Mouse (Mus musculus): ENCODE measurements around the gene Psme1.

Psme1 gene

DNA sequence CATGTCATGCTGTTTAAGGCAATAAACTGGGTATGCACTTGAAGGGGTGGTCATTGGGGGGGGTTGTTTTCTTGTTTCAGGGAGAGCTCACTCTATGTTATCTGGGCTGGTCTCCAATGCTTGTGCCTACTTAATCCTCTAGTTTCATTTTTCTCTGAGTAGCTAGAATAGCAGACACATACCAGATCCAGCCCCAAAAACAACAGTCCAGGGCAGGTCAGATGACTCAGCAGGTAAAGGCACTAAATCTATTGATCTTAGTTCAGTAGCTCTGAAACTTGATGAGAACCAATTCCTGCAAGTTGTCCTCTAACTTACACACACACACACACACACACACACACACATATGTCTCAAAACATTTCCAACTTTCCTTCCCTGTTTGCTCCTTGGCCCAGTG is 6.2 kb upstream of the Psme1 start:
- no peak for DNase-seq

DNA sequence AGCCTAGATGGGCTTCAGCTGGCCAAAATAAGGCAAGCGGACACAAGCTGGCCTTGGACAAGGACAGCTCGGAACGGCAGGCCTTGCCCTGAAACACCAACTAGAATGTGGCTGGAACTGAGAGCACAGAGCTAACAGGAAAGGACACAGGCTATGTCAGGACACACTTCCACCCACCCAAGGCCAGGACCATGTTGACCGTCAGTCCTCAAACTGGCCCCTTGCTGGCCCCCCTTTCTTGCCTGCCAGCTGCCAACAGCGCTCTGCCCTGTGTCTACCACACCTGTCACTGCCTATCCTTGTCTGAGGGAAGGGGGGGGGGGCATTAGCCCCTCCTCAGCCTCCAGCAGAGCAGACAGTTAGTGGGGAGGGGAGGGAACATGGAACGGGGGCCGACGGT is 2.6 kb upstream of the Psme1 start, which contains the start of gene Fitm1:
Fitm1 (plus strand) TSS at position 316 of the 400 bp plus-strand sequence.
- no peak for DNase-seq

DNA sequence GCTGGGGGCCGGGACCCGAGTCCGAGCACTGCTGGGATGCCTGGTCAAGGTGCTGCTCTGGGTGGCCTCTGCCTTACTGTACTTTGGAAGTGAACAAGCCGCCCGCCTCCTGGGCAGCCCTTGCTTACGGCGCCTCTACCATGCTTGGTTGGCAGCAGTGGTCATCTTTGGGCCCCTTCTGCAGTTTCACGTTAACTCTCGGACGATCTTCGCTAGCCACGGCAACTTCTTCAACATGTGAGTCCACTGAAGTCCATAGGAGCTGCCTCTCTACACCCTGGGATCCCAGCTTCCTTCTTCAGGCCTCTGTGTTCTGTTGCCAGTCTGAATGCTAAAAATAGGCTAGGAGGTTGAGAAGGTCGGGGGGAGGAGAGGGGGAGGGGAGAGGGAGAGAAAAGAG is 2.2 kb upstream of the Psme1 start:
- no peak for DNase-seq

DNA sequence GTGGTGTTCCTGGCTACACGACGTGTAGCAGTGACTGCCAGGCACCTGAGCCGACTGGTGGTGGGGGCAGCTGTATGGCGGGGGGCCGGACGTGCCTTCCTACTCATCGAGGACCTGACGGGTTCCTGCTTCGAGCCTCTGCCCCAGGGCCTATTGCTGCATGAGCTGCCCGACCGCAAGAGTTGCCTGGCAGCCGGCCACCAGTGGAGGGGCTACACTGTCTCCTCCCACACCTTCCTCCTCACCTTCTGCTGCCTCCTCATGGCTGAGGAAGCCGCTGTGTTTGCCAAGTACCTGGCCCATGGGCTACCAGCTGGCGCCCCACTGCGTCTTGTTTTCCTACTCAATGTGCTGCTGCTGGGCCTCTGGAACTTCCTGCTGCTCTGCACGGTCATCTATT is 1.5 kb upstream of the Psme1 start:
- no peak for DNase-seq

DNA sequence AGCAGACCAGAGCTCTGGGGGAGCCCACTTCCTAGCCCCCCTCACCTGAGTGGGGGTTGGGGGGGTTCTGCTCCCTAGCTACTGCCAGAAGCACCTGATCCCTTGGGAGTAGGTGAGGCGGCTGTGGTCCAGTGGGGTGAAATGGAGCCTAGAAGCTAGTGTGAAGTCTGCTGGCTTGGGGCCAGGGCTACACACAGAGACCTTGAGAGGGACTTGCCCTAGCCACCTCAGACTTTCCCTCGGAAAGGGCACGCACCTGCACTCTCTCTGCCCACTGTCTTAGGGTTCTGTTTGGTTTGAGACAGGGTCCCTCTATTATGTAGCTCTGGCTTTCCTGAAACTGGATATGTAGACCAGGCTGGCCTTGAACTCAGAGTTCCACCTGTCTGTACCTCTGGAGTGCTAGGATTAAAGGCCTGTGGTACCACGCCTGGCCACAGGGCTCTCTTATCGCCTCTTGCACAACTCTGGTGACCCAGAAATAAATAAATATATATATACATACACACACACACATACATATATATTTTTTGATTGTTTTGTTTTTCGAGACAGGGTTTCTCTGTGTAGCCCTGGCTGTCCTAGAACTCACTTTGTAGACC is 846 bp downstream of the Psme1 start:
- DNase-seq: no peak

DNA sequence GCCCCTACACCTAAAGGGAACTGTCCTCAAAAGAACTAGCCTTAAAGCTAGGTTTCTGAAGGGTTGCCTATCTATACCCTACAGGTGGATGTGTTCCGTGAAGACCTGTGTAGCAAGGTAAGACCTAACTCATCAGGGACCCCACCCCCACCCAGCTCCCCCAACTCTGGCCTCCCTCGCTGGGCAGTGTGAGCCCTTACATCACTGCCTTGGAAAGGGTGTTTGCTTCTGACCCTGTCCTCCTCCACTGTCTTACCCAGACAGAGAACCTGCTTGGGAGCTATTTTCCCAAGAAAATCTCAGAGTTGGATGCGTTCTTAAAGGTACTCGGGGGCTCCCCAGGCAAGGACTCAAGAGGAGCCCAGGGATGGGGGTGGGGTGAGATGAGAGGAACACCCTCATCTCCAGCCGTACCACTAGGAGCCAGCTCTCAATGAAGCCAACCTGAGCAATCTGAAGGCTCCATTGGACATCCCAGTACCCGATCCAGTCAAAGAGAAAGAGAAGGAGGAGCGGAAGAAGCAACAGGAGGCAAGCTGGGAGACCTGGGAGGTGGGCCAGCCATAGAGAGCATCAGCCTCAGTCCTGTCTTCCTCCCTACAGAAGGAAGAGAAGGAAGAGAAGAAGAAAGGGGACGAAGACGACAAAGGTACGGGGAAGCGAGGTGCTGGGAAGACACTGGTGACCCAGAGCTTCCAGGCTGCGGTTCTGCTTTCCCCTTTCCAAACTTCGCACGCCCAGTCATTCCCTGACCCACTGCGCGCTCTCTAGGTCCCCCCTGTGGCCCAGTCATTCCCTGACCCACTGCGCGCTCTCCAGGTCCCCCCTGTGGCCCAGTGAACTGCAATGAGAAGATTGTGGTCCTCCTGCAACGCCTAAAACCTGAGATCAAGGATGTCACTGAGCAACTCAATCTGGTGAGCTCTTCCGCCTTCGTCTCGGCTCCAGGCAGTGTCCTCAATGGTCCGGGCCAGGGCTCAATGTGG is 1.9 kb downstream of the Psme1 start:
- DNase-seq: no peak

DNA sequence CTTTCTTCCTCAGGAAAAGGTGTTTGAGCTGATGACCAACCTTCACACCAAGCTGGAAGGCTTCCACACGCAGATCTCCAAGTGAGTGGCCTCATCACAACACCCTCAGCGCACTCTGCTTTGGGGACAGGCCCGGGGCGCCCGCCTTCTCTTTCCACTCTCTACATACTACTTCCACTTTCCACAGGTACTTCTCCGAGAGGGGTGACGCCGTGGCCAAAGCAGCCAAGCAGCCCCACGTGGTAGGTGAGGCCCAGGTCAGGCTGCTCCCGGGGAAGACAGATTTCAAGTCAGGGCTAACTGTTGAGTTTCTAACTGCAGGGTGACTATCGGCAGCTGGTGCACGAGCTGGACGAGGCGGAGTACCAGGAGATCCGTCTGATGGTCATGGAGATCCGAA is 2.8 kb downstream of the Psme1 start:
- DNase-seq: no peak

DNA sequence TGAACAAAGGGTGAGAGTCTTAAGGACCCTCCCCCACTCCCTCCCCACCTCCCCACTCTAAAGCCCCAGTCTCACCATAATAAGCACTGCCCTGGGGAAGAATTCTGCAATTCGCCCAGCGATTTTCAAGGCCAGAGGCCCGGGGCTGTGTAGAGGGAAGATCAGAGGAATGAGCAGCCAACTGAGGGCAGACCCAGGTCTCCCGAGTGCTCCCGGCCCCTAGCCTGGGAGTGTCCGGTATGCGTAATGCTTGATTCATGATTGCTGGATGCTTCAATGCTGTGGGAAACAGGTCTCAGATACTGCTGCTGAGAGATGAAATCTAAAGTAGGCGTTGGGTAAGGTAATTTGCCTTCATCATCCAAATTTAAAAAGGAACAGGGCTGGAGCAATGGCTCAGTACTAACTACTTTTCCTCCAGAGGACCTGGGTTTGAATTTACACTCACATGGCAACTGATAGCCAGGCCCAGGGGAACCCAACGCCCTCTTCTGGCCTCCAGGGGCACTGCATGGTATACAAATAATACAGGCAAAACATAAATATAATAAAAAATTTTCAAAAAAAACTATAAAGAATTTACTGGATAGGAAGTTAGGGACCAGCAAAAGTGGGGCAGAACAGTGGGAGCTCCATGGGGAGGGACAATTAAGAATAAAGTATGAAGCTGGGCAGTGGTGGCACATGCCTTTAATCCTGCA is 4.2 kb downstream of the Psme1 start:
- DNase-seq: no peak

DNA sequence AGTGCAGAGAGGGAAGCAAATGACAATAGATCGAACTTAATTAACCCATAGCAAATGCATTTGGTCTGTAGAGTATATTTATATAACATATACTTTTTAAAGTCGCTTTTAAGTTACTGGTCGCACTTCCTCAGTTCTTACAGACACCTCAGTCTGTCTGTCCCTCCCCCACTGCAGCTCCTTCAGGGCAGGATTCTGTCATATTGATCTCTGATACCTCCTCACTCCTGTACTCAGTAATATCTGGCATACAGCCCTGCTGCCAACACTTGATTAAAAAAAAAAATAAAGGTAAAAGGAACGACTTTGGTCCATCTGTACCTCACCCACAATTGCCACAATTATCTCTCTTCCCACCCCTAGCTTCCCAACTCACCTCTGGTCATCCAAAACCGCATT is 6.4 kb downstream of the Psme1 start:
- DNase-seq: no peak

DNA sequence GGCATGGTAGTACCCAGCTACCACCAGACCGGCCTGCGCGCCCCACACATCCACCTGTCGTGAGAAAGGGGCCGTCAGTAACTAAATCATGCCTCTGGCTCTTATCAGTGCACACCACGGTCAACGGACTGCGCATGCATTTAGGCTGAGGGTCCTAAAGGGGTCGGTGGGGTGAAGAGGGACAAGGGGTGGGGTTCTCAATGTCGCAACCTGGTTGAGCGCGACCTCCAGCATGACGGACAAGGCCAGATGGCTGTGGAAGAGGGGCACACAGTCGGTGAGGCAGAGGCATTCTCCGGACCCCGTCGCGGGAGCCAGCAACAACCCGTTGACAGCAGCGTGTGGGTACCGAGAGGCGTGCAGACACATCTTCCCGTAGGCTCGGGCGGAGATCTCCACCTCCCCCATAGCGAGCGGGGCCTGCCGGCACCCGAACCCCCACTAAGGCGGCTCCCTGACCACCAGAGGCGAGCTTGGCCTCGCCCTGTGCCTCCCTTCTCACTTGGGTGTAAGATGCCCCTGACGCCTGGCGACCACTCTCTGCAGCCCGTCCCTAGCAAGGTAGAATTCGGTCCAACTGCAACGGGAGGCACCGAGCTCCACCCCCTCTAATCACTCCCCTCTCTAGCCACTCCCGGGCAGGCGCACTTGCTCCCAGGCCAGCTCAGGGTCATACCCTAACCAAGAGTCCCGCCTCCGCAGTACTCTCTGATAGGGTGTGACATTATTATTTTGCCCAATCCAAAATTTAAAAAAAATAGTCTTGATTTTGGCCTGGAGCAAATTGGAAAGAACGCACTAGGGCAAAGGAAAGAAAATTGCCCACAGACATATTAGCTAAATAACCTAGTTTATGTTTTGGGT is 7.0 kb downstream of the Psme1 start, which contains the start of gene Emc9:
Emc9 (minus strand) TSS at position 601 of the 864 bp plus-strand sequence.
- DNase-seq: peak; percentile 85

DNA sequence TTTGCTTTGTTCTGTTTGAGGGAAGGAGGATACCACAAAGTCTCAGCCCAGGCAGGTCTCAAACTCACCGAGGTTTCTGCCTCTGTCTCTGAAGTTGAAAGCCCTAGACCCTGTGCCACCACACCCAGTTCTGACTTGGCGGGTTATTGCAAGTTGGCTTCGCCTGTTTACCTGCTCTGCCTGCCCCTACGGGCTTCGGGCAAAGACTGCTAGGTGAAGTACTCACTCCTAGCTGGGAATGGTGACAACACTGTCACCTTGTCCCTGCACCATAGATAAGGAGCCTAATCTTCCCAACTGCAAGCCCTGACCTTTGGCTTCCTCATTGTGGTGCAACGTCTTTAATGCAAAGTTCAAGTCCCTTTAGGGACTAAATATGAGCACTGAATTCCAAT is 7.6 kb downstream of the Psme1 start:
- no peak for DNase-seq

DNA sequence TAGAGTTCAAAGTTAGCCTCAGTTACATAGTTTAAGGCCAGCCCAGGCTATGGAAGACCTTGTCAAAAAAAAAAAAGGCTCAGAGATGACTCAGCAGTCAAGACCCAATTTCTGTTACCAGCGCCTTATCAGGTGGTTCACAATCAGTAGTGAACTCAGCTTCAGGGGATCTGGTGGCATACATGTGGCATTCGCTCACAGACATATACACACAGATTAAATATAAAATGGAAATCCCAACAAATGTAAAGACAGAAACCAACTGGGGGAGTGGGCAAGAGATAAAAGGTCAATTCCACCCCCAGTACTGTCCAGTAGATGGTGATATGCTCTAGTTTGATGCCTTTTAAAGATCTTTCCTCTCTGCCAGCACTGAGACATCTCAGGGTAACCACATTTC is 8.2 kb downstream of the Psme1 start:
- DNase-seq: no peak

DNA sequence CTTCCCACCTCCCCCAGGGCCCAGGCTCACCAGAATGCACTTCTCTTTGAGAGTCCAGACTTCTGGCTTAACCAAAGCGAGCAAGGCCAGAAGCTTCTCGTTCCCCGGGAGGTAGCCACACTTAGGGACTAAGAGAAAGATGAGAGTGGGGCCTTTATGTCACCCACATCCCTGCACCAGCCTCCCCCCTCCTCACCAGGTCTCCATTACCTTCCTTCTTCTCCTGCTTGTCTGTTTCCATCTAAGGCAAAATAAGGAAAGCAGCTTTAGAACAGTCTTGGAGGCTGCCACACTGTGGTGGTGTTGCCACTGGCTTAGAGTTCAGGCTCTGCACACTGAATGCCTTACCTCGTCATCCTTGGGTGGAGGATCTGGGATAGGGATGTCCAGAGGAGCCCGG is 11.3 kb downstream of the Psme1 start:
- DNase-seq: no peak

DNA sequence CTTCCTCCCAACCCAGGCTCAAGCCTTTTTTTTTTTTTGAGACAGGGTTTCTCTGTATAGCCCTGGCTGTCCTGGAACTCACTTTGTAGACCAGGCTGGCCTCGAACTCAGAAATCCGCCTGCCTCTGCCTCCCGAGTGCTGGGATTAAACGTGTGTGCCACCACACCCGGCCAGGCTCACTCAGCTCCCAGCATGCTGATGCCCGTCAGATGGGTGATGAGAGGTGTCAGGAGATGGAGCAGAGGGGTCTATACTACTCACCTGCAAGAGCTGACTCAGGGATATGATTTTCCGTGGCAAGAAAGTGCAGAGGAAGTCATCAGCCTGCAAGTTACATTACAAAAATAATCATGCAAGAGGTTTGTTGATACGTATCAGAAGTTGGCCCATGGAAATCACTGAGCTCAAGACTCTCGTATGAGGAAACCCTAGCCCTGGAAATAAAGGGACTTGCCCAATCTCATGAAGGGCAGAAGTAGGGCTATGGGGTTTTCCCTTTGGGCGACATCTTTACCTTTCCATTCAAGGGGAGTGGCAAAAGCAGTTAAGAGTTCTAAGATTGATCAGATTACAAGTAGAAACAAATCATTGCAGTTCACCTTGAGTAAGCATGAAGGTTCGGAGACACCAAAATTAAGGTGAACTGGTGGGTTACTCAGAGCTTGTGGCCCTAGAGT is 12.0 kb downstream of the Psme1 start:
- DNase-seq: no peak

DNA sequence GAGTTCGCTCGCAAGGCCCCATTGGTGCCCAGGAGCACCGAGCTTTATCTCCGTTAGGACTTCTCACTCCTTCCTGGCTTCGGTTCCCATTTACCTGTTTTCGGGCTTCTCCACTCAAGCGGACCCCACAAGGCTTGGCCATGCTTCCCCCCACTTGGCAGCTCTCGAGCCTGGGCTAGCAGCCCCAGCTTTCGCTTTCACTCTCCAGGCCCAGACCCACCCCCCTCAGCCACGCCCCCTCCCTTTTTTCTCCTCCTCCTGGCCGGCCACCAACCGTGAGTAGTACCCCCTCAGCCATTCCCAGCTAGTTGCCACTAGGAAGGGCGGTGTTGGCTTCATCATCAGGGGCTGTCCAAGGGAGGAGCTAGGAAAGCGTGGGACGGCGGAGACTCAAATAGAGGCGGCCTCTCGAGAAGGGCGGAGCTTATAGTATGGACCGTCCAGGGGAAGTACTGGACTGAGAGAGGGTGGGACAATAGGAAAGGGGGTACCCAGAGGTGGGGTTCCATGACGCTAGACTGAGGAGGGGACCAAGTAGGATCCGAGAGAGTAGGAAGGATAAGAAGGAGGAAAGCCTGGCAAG is 12.9 kb downstream of the Psme1 start, which contains the start of gene Psme2:
Psme2 (minus strand) TSS at position 366 of the 583 bp plus-strand sequence.
- peak; percentile 90 for DNase-seq

DNA sequence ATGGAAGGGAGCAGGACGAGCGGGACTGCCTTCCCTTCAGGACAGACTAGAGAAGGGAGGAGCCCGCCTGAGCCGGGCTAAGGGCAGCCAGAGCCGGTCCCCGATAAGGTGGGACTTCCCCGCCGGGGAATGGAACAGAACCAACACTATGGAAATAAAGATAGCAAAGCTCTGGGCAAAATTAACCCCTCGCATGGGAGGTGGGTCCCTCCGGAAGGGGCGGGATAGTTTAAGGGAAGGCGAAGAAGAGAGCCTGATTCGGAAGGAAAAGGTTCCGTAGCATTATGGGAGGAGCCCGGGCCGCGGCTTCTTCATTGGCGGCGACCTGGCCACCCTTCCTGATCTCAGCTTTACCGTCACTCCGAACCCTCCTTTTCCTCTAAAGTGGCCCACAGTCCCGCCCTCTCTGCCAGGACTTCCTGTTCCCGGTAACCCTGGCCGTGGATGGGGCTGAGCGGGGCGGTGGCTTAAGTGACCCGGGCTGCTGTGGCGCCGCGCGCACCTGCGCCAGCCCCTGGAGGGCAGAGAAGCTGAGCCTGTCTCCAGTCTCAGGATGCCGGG is 13.5 kb downstream of the Psme1 start, which contains the start of gene Rnf31:
Rnf31 (plus strand) TSS at position 378 of the 561 bp plus-strand sequence.
- peak; percentile 94 for DNase-seq

DNA sequence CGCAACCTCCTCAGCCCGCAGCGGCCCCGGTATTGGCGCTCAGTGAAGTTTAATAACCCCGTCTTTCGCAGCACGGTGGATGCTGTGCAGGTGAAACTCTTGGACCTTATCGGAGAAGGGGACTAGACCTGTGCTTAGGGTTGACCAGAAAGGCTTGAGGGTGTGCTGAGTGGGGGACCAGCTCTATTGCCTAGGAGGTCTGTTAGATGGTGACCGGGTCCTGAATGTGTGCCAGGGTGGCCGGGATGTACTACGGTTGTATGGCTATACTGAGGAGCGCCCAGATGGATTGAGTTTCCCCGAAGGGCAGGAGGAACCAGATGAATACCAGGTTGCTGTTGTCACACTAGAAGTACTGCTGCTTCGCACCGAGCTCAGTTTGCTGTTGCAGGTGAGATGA is 14.3 kb downstream of the Psme1 start:
- no peak for DNase-seq

DNA sequence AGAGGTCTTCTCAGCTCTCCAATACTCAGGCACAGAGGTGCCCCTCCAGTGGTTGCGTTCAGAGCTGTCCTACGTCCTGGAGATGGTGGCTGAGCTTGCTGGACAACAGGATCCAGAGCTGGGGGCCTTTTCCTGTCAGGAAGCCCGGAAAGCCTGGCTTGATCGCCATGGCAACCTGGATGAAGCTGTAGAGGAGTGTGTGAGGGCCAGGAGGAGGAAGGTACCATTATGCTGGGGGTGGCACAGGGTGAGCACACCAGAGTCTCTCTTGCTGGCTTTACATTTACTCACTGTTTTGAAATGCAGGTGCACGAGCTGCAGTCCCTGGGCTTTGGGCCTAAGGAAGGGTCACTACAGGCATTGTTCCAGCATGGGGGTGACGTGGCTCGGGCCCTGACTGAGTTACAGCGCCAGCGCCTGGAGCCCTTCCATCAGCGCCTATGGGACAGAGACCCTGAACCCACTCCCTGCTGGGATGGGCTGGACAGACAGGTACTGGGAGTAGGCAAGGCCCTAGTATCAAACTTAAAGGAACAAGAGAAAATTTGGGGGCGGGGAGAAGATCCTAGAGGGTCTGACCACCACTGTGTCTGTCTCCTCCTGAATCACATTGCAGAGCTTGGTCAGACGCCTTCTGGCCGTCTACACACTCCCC is 18.2 kb downstream of the Psme1 start:
- DNase-seq: no peak

DNA sequence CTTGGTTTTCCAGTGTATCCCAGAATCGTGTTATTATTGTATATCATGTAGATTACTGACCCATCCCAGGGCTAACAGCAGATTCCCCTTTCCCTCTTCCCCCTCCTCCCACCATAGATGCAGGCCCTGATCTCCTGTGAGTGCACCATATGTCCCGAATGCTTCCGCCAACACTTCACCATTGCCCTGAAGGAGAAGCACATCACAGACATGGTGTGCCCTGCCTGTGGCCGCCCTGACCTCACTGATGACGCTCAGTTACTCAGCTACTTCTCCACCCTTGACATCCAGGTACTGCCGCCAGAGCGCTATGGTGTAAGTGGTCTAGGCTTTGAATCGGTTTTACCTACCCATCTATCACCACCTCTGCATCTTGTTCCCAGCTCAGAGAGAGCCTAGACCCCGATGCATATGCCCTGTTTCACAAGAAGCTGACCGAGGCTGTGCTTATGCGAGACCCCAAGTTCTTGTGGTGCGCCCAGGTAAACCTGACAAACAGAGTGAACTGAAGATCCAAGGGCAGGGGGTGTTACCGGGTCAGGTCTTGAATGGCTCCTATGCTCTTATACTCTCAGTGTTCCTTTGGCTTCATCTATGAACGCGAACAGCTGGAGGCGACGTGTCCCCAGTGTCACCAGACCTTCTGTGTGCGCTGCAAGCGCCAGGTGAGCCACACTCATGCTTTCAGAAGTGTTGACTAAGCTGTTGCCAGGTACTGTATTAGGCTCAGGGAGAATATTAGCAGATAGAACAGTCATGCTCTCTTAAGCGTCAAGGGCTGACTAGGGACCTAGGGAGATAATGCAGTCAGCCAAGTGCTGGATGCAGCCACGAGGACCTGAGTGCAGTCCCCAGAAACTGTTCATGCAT is 20.8 kb downstream of the Psme1 start:
- no peak for DNase-seq

DNA sequence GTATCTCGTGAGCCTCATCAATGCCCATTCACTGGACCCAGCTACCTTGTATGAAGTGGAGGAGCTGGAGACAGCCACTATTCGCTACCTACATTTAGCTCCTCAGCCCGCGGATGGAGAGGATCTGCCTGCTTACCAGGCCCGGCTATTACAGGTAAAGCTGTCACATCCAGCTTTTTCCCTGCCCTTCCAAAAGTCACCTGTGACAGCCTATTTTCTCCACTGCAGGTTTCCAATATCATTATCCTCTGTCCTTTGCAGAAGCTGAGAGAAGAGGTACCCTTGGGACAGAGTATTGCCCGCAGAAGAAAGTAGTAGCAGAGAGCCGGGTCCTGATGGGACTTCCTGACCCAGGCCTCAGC is 25.3 kb downstream of the Psme1 start, which contains the start of gene Irf9:
Irf9 (plus strand) TSS at position 301 of the 362 bp plus-strand sequence.
- DNase-seq: no peak
